Mouse (Mus musculus): Measurements from ENCODE around the gene Tmem247. TPM values are rescaled to one million over a fixed set of nuclear protein-coding genes. Genes with fewer than 3 reads are reported as not detected.

Gene Tmem247
- total and polyA plus RNA-seq, 3 experiments = not detected

GRCm38 (mm10) chr17:86899821-86900220 lies 17.3 kb upstream of the Tmem247 start:
- H3K4me2 ChIP-seq (ENCODE audit: insufficient read depth, low read depth, poor library complexity, severe bottlenecking) = no peak overlapping the region
- H3K4me3 ChIP-seq (replicated peaks in 1 of 3; ENCODE audit: low read depth in 2 of 3, low read length in 2 of 3, poor library complexity in 1 of 3) = no peak overlapping the region
- H3K9ac ChIP-seq (ENCODE audit: insufficient read depth, low read depth) = no peak overlapping the region
- H3K4me1 ChIP-seq (ENCODE audit: control insufficient read depth in 1 of 2, insufficient read depth in 2 of 2) = peaks cover 7 to 16% of the 10 kb centered on the region in 2 experiments
- H3K36me3 ChIP-seq (replicated peaks in 1 of 2; ENCODE audit: control insufficient read depth in 1 of 2, insufficient read depth in 1 of 2, low read length in 1 of 2) = no peaks in the 10 kb centered on the region
- dilution Hi-C loops (cut with MboI; ENCODE audit: extremely low pct_ligation_motif_present, extremely low pct_unique_long_range_greater_than_20kb, low sequenced_read_pairs) = no loop called here
- no peaks in the 10 kb centered on the region for H3K27me3 ChIP-seq (replicated peaks)
- H3K27ac ChIP-seq (ENCODE audit: insufficient read depth, low read depth) = no peak overlapping the region
- in situ Hi-C loops (cut with MboI; ENCODE audit: low pct_ligation_motif_present, low pct_unique_long_range_greater_than_20kb, low sequenced_read_pairs) = loop anchor here (10.0 to 25.0 kb wide), 2 partner anchors 662 to 735 kb away; partner anchors contain the start of gene Prkce
- TF ChIP-seq HCFC1 (IDR thresholded peaks at IDR 0.05; ENCODE audit: low read depth, low read length) = no peak
- TF ChIP-seq MYC (IDR thresholded peaks at IDR 0.05; ENCODE audit: low read depth, low read length) = no peak
- no peak for TF ChIP-seq MXI1 (IDR thresholded peaks at IDR 0.05; ENCODE audit: low read depth, low read length)
- TF ChIP-seq USF1 (IDR thresholded peaks at IDR 0.05; ENCODE audit: low read depth, low read length) = no peak
- TF ChIP-seq POLR2AphosphoS2 (IDR thresholded peaks at IDR 0.05; ENCODE audit: low read depth, low read length) = no peak
- TF ChIP-seq PAX5 (IDR thresholded peaks at IDR 0.05; ENCODE audit: low read length) = no peak
- no peak for TF ChIP-seq KAT2A (IDR thresholded peaks at IDR 0.05; ENCODE audit: insufficient replicate concordance, low read length)
- no peak for TF ChIP-seq NELFE (IDR thresholded peaks at IDR 0.05; ENCODE audit: low read depth, low read length)
- TF ChIP-seq IRF4 (IDR thresholded peaks at IDR 0.05; ENCODE audit: low read depth, low read length) = no peak
- TF ChIP-seq UBTF (IDR thresholded peaks at IDR 0.05; ENCODE audit: low read depth, low read length) = no peak
- no peak for TF ChIP-seq ZNF384 (IDR thresholded peaks at IDR 0.05; ENCODE audit: low read depth, low read length)
- no peak for TF ChIP-seq MEF2A (IDR thresholded peaks at IDR 0.05; ENCODE audit: borderline replicate concordance, low read depth, low read length)
- TF ChIP-seq MAZ (IDR thresholded peaks at IDR 0.05; ENCODE audit: low read depth, low read length) = no peak
- TF ChIP-seq CTCF (conservative IDR thresholded peaks at IDR 0.05 in 1 of 2, IDR thresholded peaks at IDR 0.05 in 1 of 2; ENCODE audit: low read depth in 2 of 2, low read length in 2 of 2) = no peak
- TF ChIP-seq BHLHE40 (IDR thresholded peaks at IDR 0.05; ENCODE audit: low read depth, low read length) = no peak
- no peak for TF ChIP-seq RAD21 (IDR thresholded peaks at IDR 0.05; ENCODE audit: low read depth, low read length)
- no peak for TF ChIP-seq CHD1 (IDR thresholded peaks at IDR 0.05; ENCODE audit: low read depth, low read length)
- no peak for TF ChIP-seq JUN (IDR thresholded peaks at IDR 0.05; ENCODE audit: insufficient read depth, low read depth, low read length)
- no peaks in the 10 kb centered on the region for H3K9me3 ChIP-seq (replicated peaks; ENCODE audit: low read length)
- DNase-seq (ENCODE audit: extremely low read depth) = no peak
- H3K79me2 ChIP-seq (replicated peaks; ENCODE audit: control insufficient read depth, extremely low read depth, insufficient read depth, poor library complexity, severe bottlenecking) = no peaks in the 10 kb centered on the region

- Histone ChIP-seq H3K36me3 (replicated peaks in 1 of 2; ENCODE audit: control insufficient read depth in 1 of 2, insufficient read depth in 1 of 2, low read length in 1 of 2) (no peaks in the 10 kb centered on the region), H3K4me3 (replicated peaks in 1 of 3; ENCODE audit: low read depth in 2 of 3, low read length in 2 of 3, poor library complexity in 1 of 3) (no peak overlapping the region), H3K4me1 (ENCODE audit: control insufficient read depth in 1 of 2, insufficient read depth in 2 of 2) (peaks cover 7 to 17% of the 10 kb centered on the region in 2 experiments), H3K9me3 (replicated peaks; ENCODE audit: low read length) (no peaks in the 10 kb centered on the region), H3K9ac (ENCODE audit: insufficient read depth, low read depth) (no peak overlapping the region), H3K79me2 (replicated peaks; ENCODE audit: control insufficient read depth, extremely low read depth, insufficient read depth, poor library complexity, severe bottlenecking) (no peaks in the 10 kb centered on the region), H3K27me3 (replicated peaks) (no peaks in the 10 kb centered on the region), H3K27ac (ENCODE audit: insufficient read depth, low read depth) (no peak overlapping the region), H3K4me2 (ENCODE audit: insufficient read depth, low read depth, poor library complexity, severe bottlenecking) (no peak overlapping the region)
- TF ChIP-seq ZNF384 (IDR thresholded peaks at IDR 0.05; ENCODE audit: low read depth, low read length) (no peak), USF1 (IDR thresholded peaks at IDR 0.05; ENCODE audit: low read depth, low read length) (no peak), E2F4 (IDR thresholded peaks at IDR 0.05; ENCODE audit: insufficient replicate concordance, low read depth, low read length) (no peak), ZKSCAN1 (IDR thresholded peaks at IDR 0.05; ENCODE audit: borderline replicate concordance, low read depth, low read length) (no peak), CHD2 (IDR thresholded peaks at IDR 0.05; ENCODE audit: low read length) (no peak)
- in situ Hi-C loops (cut with MboI; ENCODE audit: low pct_ligation_motif_present, low pct_unique_long_range_greater_than_20kb, low sequenced_read_pairs) = loop anchor here (10.0 to 25.0 kb wide), 2 partner anchors 662 to 736 kb away; partner anchors contain the start of gene Prkce
- dilution Hi-C loops (cut with MboI; ENCODE audit: extremely low pct_ligation_motif_present, extremely low pct_unique_long_range_greater_than_20kb, low sequenced_read_pairs) = no loop called here
- DNase-seq (ENCODE audit: extremely low read depth) = no peak
Observed at GRCm38 (mm10) chr17:86900564-86900963, 16.6 kb upstream of the Tmem247 start.

Measured in CH12.LX (cell line).